Mouse (Mus musculus) layer of hippocampus, postnatal 14 days (tissue): ENCODE results near the gene Ltc4s. TPM values are rescaled to one million over a fixed set of nuclear protein-coding genes. Genes with fewer than 3 reads are reported as not detected.

Experiments
- DNase-seq, 2 experiments: peaks; one replicate each; pipeline ENCODE4 v3.0.0; 2021 to 2022; ENCODE audit warnings: low spot score in 2 of 2, mixed read lengths in 1 of 2
- long read RNA-seq, 2 experiments: library from polyadenylated mRNA; stranded (forward); transcript quantifications; one replicate each; pipeline ENCODE4 v2.0.0; 2021
- total RNA-seq, 2 experiments: library from RNA; stranded (reverse); gene quantifications; 2 replicates each; pipeline ENCODE4 v1.2.3; 2021

Ltc4s gene
- 10 to 100 TPM; 13.1 to 13.8 TPM for total RNA-seq
- long read RNA-seq, experiment 1, partial matches to known transcripts, result 1 of 1 reads
- long read RNA-seq, experiment 1, other reads (novel, unspliced or antisense), result 0 of 1 reads
- long read RNA-seq, experiment 2, transcript Ltc4s-202 (5 exons, 649 nt), result major isoform, 9 of 14 reads
- long read RNA-seq, experiment 2, partial matches to known transcripts, result 3 of 14 reads
- long read RNA-seq, experiment 2, other reads (novel, unspliced or antisense), result 0 of 14 reads

GRCm38 (mm10) chr11:50238324-50238723 lies at the start of gene Ltc4s:
Gene Ltc4s, minus strand, starts transcription at chr11:50238616.
- DNase-seq, result no peak

GRCm38 (mm10) chr11:50286428-50286827 lies 48.0 kb upstream of the Ltc4s start:
- DNase-seq, result no peak

GRCm38 (mm10) chr11:50285696-50286095 lies 47.3 kb upstream of the Ltc4s start:
- peak in 1 of 2 experiments; percentile 0 for DNase-seq

- DNase-seq, result peak in 1 of 2 experiments; percentile 0
Observed at GRCm38 (mm10) chr11:50285263-50285662, 46.8 kb upstream of the Ltc4s start.

GRCm38 (mm10) chr11:50280053-50280452 lies 41.6 kb upstream of the Ltc4s start:
- no peak for DNase-seq

GRCm38 (mm10) chr11:50279005-50279404 lies 40.6 kb upstream of the Ltc4s start:
- DNase-seq, result no peak

GRCm38 (mm10) chr11:50277706-50278105 lies 39.3 kb upstream of the Ltc4s start:
- DNase-seq, result no peak

GRCm38 (mm10) chr11:50277025-50277424 lies 38.6 kb upstream of the Ltc4s start:
- no peak for DNase-seq

GRCm38 (mm10) chr11:50275568-50276151 lies 37.2 kb upstream of the Ltc4s start:
- no peak for DNase-seq

- no peak for DNase-seq
Observed at GRCm38 (mm10) chr11:50275077-50275476, 36.7 kb upstream of the Ltc4s start.

GRCm38 (mm10) chr11:50272819-50273218 lies 34.4 kb upstream of the Ltc4s start:
- DNase-seq, result no peak

GRCm38 (mm10) chr11:50269885-50270284 lies 31.5 kb upstream of the Ltc4s start:
- no peak for DNase-seq

- DNase-seq, result no peak
Observed at GRCm38 (mm10) chr11:50269163-50269562, 30.7 kb upstream of the Ltc4s start.

GRCm38 (mm10) chr11:50266997-50267396 lies 28.6 kb upstream of the Ltc4s start:
- DNase-seq, result no peak

- no peak for DNase-seq
Observed at GRCm38 (mm10) chr11:50265931-50266330, 27.5 kb upstream of the Ltc4s start.

- no peak for DNase-seq
Observed at GRCm38 (mm10) chr11:50263198-50263597, 24.8 kb upstream of the Ltc4s start.

- no peak for DNase-seq
Observed at GRCm38 (mm10) chr11:50262020-50262419, 23.6 kb upstream of the Ltc4s start.

- peak in 1 of 2 experiments; percentile 52 for DNase-seq
Observed at GRCm38 (mm10) chr11:50258310-50258709, 19.9 kb upstream of the Ltc4s start.

- no peak for DNase-seq
Observed at GRCm38 (mm10) chr11:50256615-50257014, 18.2 kb upstream of the Ltc4s start.

- peak; percentile 61 to 80 for DNase-seq
Observed at GRCm38 (mm10) chr11:50254010-50254580, 15.7 kb upstream of the Ltc4s start.

GRCm38 (mm10) chr11:50253393-50253792 lies 15.0 kb upstream of the Ltc4s start:
- DNase-seq, result no peak

GRCm38 (mm10) chr11:50252684-50253265 lies 14.4 kb upstream of the Ltc4s start:
- no peak for DNase-seq
